Comparison of ENCODE assay signal across 18 mouse cellular contexts in the genomic region with DNA sequence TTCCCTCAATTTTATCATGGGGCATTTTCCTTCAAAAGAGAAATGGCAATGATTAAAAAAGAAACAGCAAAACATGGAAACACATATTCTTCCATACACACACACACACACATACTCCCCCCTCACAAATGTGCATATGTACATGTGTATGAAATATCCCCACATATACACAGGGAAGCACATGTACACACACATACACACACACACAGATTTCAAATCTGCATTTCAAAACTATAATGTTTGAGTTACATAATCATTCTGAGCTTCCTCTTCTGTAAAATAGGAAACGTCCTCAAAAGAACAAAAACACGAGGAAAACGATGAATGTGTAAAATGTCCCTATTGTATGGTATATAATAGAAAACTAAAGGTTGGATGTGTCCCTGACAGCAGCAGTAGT. TPM values are rescaled to one million over a fixed set of nuclear protein-coding genes. Genes with fewer than 3 reads are reported as not detected.
"Had no signal": no experiment of that assay in that cellular context is flagged by ENCODE, and none has a peak within 500 bp of the region (broad histone marks: within the 10 kb centered on the region; RNA-seq: fewer than 3 reads in every experiment).

No protein-coding gene starts in this region.

- DNase-seq: kidney, adult 2 months; kidney, postnatal 10 days; kidney, postnatal 36 days; layer of hippocampus, postnatal 36 days; liver, embryonic 13.5 days; lung, adult 2 months; lung, postnatal 14 days; lung, postnatal 4 days; midbrain, embryonic 14.5 days; right cerebral cortex, adult 18-20 months; thymus, postnatal 36 days had no signal

- H3K4me1 ChIP-seq: kidney, embryonic 15.5 days; liver, embryonic 13.5 days; neural tube, embryonic 13.5 days; stomach, embryonic 15.5 days had no signal

- H3K27ac ChIP-seq: kidney, embryonic 15.5 days; left cerebral cortex, adult 2 months; liver, embryonic 13.5 days; neural tube, embryonic 13.5 days; stomach, embryonic 15.5 days had no signal

- H3K4me3 ChIP-seq: kidney, embryonic 15.5 days; left cerebral cortex, adult 2 months; liver, embryonic 13.5 days; myocyte; neural tube, embryonic 13.5 days; stomach, embryonic 15.5 days had no signal

- H3K9ac ChIP-seq: kidney, embryonic 15.5 days; liver, embryonic 13.5 days; neural tube, embryonic 13.5 days; stomach, embryonic 15.5 days had no signal

- H3K36me3 ChIP-seq: kidney, embryonic 15.5 days; liver, embryonic 13.5 days; neural tube, embryonic 13.5 days; stomach, embryonic 15.5 days had no signal

- H3K9me3 ChIP-seq: kidney, embryonic 15.5 days; liver, embryonic 13.5 days; neural tube, embryonic 13.5 days; stomach, embryonic 15.5 days had no signal

- H3K4me2 ChIP-seq: kidney, embryonic 15.5 days; liver, embryonic 13.5 days; midbrain, embryonic 11.5 days; neural tube, embryonic 13.5 days; stomach, embryonic 15.5 days had no signal

- ATAC-seq: intestine, postnatal 0 days had no signal

- H3K27me3 ChIP-seq: kidney, embryonic 15.5 days; liver, embryonic 13.5 days; neural tube, embryonic 13.5 days; stomach, embryonic 15.5 days had no signal

RNA-seq across cellular contexts. Expression of gene Arhgap15, which starts 13.1 kb away (rescaled TPM):
- polyA plus RNA-seq: myocyte had no signal
